Mouse (Mus musculus): Measurements from ENCODE around the gene Rfxank. TPM values are rescaled to one million over a fixed set of nuclear protein-coding genes. Genes with fewer than 3 reads are reported as not detected.
A peak's percentile ranks its signal among the peaks of the same experiment; 100 is the strongest.

The Rfxank gene
- total RNA-seq (2014; rRNA removed) (9.4 and 13.6 TPM in 2 replicates), polyA plus RNA-seq (2012; rRNA removed) (16.0 and 27.8 TPM in 2 replicates)

- Histone ChIP-seq H3K27ac (replicated peaks; ENCODE audit: insufficient read depth, low read depth, low read length) (peak within 1 kb of the TSS; percentile 84), H3K4me3 (ENCODE audit: insufficient read depth, low read depth, low read length) (peak within 1 kb of the TSS; percentile 73), H3K36me3 (ENCODE audit: control insufficient read depth, insufficient read depth, low read length) (peaks cover 3% of the 10 kb centered on the region; the same call in 1 of the 2 replicates), H3K9ac (ENCODE audit: low read depth, low read length) (peak within 1 kb of the TSS; percentile 81), H3K79me2 (ENCODE audit: control insufficient read depth, insufficient read depth, low read length) (no peaks in the 10 kb centered on the region; the same call in 1 of the 2 replicates), H3K4me1 (ENCODE audit: control insufficient read depth, insufficient read depth, low read length) (peaks cover 11% of the 10 kb centered on the region), H3K27me3 (ENCODE audit: control insufficient read depth, insufficient read depth, low read length) (no peaks in the 10 kb centered on the region)
- under 1% methylated on average over 46 of the region's 46 CpGs for WGBS
- peak; percentile 97 for DNase-seq (ENCODE audit: extremely low read depth, low read depth, low spot score)
- TF ChIP-seq POLR2A (IDR thresholded peaks at IDR 0.05; ENCODE audit: extremely low read depth, insufficient read depth, low read length) (0 out of 2 replicates have a peak, but pooled peaks have one; percentile 27), CTCF (IDR thresholded peaks at IDR 0.05; ENCODE audit: low read depth, low read length) (no peak)
Measured at GRCm38 (mm10) chr8:70139026-70139857, at the start of gene Rfxank, which contains the start of the genes Borcs8 and Mef2b. Gene Rfxank, minus strand, starts transcription at chr8:70139154. Gene Borcs8, plus strand, starts transcription at chr8:70139499. Gene Mef2b, plus strand, starts transcription at chr8:70139711.

- Histone ChIP-seq H3K79me2 (ENCODE audit: control insufficient read depth, insufficient read depth, low read length) (peaks cover 15% of the 10 kb centered on the region; the same call in 1 of the 2 replicates), H3K36me3 (ENCODE audit: control insufficient read depth, insufficient read depth, low read length) (peaks cover 26% of the 10 kb centered on the region; the same call in 1 of the 2 replicates), H3K4me1 (ENCODE audit: control insufficient read depth, insufficient read depth, low read length) (peaks cover 17% of the 10 kb centered on the region), H3K4me3 (ENCODE audit: insufficient read depth, low read depth, low read length) (no peak overlapping the region), H3K27me3 (ENCODE audit: control insufficient read depth, insufficient read depth, low read length) (no peaks in the 10 kb centered on the region), H3K27ac (replicated peaks; ENCODE audit: insufficient read depth, low read depth, low read length) (peak overlapping the region; percentile 56), H3K9ac (ENCODE audit: low read depth, low read length) (0 out of 2 replicates have a peak overlapping the region, but pooled peaks have one; percentile 17)
- 29% methylated on average over 7 of the region's 7 CpGs for WGBS
- no peak for TF ChIP-seq CTCF (IDR thresholded peaks at IDR 0.05; ENCODE audit: low read depth, low read length)
- no peak for TF ChIP-seq POLR2A (IDR thresholded peaks at IDR 0.05; ENCODE audit: extremely low read depth, insufficient read depth, low read length)
- peak; percentile 86 for DNase-seq (ENCODE audit: extremely low read depth, low read depth, low spot score)
Measured at GRCm38 (mm10) chr8:70188707-70189106, 49.8 kb upstream of the Rfxank start.

GRCm38 (mm10) chr8:70183194-70183593, 44.2 kb upstream of the Rfxank start:
- H3K9ac ChIP-seq (ENCODE audit: low read depth, low read length) = no peak overlapping the region
- no peaks in the 10 kb centered on the region for H3K27me3 ChIP-seq (ENCODE audit: control insufficient read depth, insufficient read depth, low read length)
- no peak overlapping the region for H3K4me3 ChIP-seq (ENCODE audit: insufficient read depth, low read depth, low read length)
- peaks cover 6% of the 10 kb centered on the region; the same call in 1 of the 2 replicates for H3K36me3 ChIP-seq (ENCODE audit: control insufficient read depth, insufficient read depth, low read length)
- no peak for DNase-seq (ENCODE audit: extremely low read depth, low read depth, low spot score)
- no peak overlapping the region for H3K27ac ChIP-seq (replicated peaks; ENCODE audit: insufficient read depth, low read depth, low read length)
- peaks cover 3% of the 10 kb centered on the region; the same call in 1 of the 2 replicates for H3K79me2 ChIP-seq (ENCODE audit: control insufficient read depth, insufficient read depth, low read length)
- WGBS = 79% methylated on average over 4 of the region's 4 CpGs
- TF ChIP-seq POLR2A (IDR thresholded peaks at IDR 0.05; ENCODE audit: extremely low read depth, insufficient read depth, low read length) (no peak), CTCF (IDR thresholded peaks at IDR 0.05; ENCODE audit: low read depth, low read length) (no peak)
- H3K4me1 ChIP-seq (ENCODE audit: control insufficient read depth, insufficient read depth, low read length) = peaks cover under 1% of the 10 kb centered on the region; the same call in 1 of the 2 replicates

GRCm38 (mm10) chr8:70181903-70182252, 42.9 kb upstream of the Rfxank start:
- WGBS = 44% methylated on average over 2 of the region's 2 CpGs
- 0 out of 2 replicates have a peak, but pooled peaks cover 2% of the 10 kb centered on the region for H3K79me2 ChIP-seq (ENCODE audit: control insufficient read depth, insufficient read depth, low read length)
- no peak overlapping the region for H3K9ac ChIP-seq (ENCODE audit: low read depth, low read length)
- no peaks in the 10 kb centered on the region; the same call in 1 of the 2 replicates for H3K36me3 ChIP-seq (ENCODE audit: control insufficient read depth, insufficient read depth, low read length)
- no peak for TF ChIP-seq CTCF (IDR thresholded peaks at IDR 0.05; ENCODE audit: low read depth, low read length)
- TF ChIP-seq POLR2A (IDR thresholded peaks at IDR 0.05; ENCODE audit: extremely low read depth, insufficient read depth, low read length) = no peak
- H3K4me1 ChIP-seq (ENCODE audit: control insufficient read depth, insufficient read depth, low read length) = no peaks in the 10 kb centered on the region
- DNase-seq (ENCODE audit: extremely low read depth, low read depth, low spot score) = no peak
- H3K27ac ChIP-seq (replicated peaks; ENCODE audit: insufficient read depth, low read depth, low read length) = no peak overlapping the region
- no peaks in the 10 kb centered on the region for H3K27me3 ChIP-seq (ENCODE audit: control insufficient read depth, insufficient read depth, low read length)
- no peak overlapping the region for H3K4me3 ChIP-seq (ENCODE audit: insufficient read depth, low read depth, low read length)

- no peak for DNase-seq (ENCODE audit: extremely low read depth, low read depth, low spot score)
- H3K27ac ChIP-seq (replicated peaks; ENCODE audit: insufficient read depth, low read depth, low read length) = no peak overlapping the region
- H3K27me3 ChIP-seq (ENCODE audit: control insufficient read depth, insufficient read depth, low read length) = no peaks in the 10 kb centered on the region
- no peak overlapping the region for H3K9ac ChIP-seq (ENCODE audit: low read depth, low read length)
- TF ChIP-seq CTCF (IDR thresholded peaks at IDR 0.05; ENCODE audit: low read depth, low read length) (no peak), POLR2A (IDR thresholded peaks at IDR 0.05; ENCODE audit: extremely low read depth, insufficient read depth, low read length) (no peak)
- no peaks in the 10 kb centered on the region for H3K4me1 ChIP-seq (ENCODE audit: control insufficient read depth, insufficient read depth, low read length)
- H3K79me2 ChIP-seq (ENCODE audit: control insufficient read depth, insufficient read depth, low read length) = 0 out of 2 replicates have a peak, but pooled peaks cover 5% of the 10 kb centered on the region
- H3K36me3 ChIP-seq (ENCODE audit: control insufficient read depth, insufficient read depth, low read length) = no peaks in the 10 kb centered on the region; the same call in 1 of the 2 replicates
- no peak overlapping the region for H3K4me3 ChIP-seq (ENCODE audit: insufficient read depth, low read depth, low read length)
- 82% methylated on average over 16 of the region's 16 CpGs for WGBS
Measured at GRCm38 (mm10) chr8:70181212-70181902, 42.4 kb upstream of the Rfxank start.
